Mouse (Mus musculus): Measurements from ENCODE around the gene Bsn.

Gene Bsn

DNA sequence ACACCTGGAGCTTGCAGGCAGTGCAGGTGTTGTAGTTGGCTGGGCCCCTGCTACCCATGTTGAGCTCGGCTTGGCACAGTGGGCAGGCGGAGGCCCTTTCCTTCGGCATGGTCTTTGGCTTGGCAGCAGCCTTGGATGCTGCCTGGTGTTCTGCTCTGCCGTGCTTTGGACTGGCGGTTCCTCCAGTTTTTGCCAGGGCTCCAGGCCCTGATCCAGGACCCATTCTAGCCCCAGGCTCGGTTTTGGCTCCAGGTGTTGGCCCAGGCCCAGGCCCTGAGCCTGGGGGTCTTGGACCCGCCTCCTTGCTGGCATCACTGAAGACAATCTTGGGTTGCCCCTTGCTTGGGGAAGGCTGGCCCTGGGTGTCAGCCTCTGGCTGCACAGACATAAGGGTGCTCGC is 64.5 kb downstream of the Bsn start:
- DNase-seq (ENCODE audit: low spot score in 2 of 2) = no peak

DNA sequence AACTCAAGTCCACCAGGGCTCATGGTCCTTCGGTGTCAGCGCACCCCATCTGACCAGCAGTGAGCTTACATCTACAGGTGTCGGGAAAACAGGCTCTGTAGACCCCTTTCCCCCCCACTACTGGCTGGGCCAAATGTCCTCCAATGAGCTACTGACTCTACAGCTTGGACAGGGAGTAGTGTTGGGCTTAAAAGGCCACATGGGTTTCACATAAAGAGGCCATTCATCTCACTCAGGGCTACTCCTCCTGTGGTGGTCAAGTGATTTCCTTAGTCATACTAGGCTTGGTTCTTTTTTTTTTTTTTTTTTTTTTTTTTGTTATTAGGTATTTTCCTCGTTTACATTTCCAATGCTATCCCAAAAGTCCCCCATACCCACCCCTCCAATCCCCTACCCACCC is 66.3 kb downstream of the Bsn start:
- DNase-seq (ENCODE audit: low spot score in 2 of 2) = no peak

DNA sequence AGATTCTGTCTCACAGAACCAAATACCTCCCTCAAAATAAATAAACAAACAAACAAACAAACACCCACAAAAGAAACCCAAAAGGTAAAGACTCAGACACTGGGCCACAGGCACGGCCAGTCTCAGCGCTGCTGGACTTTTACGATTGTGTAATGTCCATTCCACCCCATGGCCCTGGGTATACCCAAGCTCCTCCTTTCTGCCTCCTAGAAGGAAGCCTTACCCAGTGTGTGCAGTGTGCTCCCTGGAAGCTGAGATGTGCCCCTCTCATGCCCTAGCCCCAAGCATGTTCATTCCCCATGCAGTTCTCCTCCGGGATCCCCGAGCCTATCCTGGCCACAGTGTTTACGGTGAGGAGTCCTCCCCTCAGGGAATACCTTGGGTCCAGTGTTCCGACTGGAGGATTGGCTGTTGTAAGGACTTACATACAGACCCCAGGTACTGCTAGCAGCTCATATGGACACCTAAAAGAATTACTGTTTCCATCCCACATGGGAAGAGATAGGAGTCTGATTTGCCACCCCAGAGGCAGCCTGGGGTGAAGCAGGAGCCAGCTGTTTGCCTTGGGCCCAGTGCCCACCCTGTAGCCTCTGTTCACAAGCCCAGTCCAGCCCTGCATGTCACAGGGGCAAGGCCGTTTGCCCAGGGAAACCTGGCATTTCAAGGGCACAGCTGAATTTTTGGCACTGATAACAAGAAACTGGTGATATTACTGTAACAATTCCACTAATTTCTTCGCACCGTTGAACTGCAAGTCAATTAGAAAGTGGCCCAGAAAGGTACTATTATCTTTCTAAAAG is 68.8 kb downstream of the Bsn start:
- no peak for DNase-seq (ENCODE audit: low spot score in 2 of 2)

DNA sequence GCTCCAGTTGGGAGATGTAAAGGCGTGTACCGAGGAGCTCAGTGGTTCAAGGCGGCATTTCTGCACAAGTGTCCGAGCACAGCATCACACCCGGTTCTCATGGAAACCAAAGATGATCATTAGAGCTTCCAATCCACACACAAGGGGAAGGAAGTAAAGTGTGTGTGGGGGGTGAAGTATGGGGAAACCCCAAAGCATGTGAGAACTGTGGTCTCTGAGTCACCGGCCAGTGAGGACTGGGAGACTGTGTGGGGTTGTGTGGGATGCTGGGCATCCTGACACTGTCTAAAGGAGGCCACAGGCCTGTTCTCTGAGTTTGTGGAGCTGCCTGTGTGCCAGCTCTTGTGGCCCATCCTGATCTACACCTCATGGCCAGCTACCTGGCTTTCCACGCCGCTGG is 69.5 kb downstream of the Bsn start:
- no peak for DNase-seq (ENCODE audit: low spot score in 2 of 2)

DNA sequence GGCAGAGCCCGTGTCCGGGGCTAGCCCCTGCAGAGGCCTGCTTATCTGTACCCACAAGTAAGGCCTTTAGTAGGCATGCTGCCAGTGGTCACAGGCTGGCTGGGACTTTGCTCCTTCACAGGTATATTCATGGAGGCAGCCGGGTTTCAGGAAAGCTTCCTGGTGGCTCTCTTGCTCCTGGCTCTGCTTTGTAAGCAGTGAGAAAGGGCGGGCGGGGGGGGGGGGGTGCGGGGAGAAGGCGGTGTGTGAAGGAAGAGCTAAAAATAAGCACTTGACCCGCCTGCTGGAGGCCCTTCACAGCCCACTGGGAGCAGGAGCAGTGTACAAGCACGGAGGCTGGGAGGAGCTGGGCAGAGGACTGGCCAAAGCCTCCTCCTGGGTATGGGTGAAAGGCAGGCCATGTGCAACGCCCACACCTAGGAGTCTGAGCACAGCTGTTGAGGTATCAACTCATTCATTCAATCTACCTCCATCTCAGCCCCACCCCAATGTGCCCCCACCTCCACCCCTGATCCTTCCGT is 70.2 kb downstream of the Bsn start:
- no peak for DNase-seq (ENCODE audit: low spot score in 2 of 2)

DNA sequence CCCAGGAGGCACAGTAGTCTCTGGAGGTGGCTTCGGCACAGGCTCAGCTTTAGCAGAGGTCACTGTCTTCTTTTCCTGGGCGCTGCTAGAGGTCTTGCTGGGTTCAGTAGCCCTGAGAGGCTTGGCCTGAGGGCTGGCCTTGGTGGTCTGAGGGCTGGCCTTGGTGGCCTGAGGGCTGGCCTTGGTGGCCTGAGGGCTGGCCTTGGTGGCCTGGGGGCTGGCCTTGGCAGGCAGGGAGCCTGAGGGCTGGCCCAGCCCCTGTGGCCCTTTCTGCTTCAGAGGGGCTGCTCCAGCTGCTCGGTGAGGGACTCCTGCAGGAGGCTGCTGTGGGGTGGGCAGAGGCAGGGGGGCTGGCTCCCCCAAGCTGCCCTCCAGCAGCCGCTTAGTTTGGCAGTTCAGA is 73.0 kb downstream of the Bsn start:
- DNase-seq (ENCODE audit: low spot score in 2 of 2) = no peak

DNA sequence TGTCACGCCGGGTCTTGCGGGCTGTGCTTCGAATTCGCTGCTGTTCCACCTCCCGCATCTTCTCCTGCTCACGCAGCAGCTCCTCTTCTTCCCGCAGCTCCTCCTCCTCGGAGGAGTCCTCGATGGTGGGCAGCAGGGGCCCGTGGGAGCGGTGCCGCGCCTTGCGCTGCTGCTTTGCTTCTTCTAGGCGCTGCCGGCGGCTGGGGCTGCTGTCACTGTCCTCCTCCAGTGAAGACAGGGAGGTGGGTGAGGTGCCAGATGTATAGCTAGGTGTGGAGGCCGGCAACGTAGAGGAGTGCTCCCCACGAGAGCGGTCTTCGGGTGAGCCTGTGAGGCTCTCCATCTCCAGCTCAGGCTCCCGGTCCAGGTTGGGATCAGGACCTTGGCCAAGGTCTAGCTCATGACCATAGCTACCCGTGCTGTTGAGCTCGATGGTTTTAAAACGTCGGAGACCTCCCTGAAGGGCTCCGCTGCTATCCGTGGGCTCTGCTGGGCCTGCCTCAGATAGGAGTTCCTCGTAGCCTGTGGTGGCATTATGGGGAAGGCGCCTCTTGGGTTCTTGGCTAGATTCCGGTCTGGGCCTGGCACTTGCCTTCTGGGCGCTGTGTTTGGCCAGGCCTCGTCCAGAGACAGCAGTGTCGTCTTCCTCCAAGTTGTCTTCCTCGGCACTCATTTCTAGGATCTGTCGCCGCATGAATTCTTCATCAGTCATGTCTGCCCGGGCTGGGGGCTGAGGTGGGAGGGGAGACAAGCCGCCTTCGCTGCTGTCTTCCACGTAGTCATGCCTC is 74.7 kb downstream of the Bsn start:
- no peak for DNase-seq (ENCODE audit: low spot score in 2 of 2)

DNA sequence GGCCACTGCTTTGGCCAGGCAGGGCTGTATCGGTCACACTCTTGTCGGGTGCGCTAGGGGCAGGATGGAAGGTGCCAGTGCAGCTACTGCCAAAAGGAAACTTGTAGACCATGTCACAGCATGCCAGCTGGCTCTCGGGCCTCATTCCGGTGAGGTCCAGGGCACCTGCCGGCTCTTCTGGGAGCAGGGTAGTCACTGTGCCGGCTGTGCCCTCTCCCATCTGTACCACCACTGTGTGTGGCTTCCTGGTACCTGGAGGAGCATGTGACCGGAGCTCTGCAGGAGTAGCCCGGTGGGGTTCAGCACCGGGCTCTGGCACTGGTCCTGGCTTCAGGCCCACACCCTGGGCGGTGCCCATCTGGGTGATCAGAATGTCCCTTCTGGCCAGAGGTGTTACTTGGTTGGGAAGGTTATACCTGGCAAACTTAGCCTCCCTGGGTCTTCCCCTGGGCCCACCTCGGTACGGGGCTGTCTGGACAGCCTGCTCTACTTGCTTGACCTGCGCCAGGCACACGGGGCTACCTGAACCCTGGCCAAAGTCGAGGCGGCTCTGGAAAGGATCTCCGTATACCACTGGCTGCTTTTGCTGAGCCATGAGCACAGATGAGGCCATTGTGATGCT is 77.4 kb downstream of the Bsn start:
- DNase-seq (ENCODE audit: low spot score in 2 of 2) = no peak

DNA sequence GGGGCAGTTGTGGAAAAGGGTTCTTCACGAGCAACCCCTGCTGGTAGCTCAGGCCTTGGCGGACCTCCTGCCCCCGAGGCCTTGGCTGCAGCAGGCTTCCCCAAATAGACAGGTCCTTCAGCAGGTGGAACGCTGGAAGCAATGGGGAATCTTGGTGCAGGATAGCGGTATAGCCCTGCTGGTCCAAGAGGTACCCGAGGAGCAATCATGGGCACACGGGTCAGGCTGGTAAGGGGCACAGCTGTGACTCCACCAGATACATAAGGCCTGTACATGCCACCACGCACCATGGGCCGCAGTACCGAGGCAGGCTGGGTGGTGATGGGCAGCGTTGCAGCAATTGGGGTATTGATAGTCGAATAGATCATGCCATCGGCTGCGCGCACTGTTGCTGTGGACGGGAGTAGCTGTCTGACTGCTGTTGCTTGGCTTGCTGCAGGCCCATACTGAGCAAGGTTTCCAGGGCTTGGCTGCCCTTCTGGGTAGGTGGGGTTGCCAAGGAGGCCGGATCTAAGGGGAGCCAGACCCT is 78.5 kb downstream of the Bsn start:
- no peak for DNase-seq (ENCODE audit: low spot score in 2 of 2)

DNA sequence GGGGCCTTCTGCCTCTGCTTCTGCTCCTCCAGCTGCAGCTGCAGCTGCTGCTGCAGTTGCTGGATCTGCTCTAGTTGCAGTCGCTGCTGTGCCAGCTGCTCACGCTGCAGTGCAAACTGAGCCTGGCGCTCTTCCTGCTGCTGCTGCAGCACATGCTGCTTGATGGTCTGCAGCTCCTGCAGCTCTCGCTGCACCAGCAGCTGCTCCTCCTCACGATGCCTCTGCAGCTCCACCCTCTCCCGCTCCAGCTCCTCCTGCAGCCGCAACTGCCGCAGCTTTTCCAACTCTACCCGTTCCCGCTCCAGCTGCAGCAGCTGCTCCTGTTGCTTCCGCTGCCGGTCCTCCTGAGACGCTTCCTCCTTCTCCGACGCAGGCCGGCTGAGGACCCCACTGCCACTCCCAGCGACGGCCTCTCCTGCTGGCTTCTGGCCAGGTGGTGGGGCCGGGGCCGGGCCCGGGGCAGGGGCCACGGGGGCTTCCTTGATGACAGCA is 79.0 kb downstream of the Bsn start:
- DNase-seq (ENCODE audit: low spot score in 2 of 2) = no peak

DNA sequence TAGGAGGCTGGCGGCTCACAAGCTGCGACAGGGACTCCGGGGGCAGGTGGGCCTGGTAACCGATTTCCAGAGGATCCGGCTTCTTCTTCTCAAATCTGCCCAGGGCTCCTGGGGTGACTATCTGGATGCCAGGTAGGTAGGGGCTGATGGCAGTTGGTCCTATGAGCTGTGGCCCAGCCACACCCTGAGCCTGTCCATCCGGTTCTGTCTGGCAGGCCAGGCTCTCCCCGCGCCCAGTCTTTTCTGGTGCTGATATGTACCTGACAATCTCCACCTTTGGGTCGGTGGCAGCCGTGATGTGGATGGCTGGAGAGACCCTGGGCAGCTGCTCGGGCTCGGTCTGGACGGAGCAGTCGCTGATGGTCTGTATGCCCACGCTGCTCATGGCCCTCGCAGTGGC is 80.0 kb downstream of the Bsn start:
- DNase-seq (ENCODE audit: low spot score in 2 of 2) = no peak

DNA sequence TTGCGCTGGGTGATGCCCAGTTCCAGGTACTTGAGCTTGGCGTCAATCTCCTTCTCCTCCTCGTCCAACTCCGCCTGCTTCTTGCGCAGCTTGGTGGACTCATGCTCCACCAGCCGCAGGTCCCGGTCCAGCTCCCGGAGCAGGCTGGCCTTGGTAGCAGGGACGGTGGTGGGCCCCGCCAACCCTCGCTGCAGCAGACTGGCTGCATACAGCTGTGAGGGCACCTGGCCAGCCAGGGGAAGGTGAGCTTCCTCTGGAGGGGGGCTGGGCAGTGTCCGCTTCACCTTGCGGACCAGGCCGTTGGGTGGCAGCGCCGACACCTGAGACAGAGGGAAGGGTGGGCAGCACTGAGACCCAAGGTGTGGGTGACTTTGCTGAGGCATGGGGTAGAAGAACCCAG is 82.3 kb downstream of the Bsn start:
- no peak for DNase-seq (ENCODE audit: low spot score in 2 of 2)

DNA sequence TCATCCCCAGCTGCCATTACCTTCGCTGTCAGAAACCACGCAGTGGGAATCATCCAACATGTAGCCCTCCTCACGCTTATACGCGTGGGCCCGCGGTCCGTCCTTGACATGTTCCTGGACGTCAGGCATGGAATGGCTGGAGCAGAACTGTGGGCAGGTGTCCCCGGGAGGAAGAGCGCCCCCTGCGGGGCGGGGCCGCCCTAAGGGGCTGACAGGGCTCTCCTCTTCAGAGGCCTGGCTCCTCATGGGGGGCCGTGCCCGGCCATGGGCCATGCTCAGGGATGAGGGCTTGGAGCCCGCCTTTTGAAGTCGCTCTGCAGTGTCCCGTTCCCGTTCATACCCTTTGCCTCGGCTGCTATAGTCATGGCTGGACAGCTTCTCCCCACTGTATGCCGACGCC is 84.1 kb downstream of the Bsn start:
- no peak for DNase-seq (ENCODE audit: low spot score in 2 of 2)

DNA sequence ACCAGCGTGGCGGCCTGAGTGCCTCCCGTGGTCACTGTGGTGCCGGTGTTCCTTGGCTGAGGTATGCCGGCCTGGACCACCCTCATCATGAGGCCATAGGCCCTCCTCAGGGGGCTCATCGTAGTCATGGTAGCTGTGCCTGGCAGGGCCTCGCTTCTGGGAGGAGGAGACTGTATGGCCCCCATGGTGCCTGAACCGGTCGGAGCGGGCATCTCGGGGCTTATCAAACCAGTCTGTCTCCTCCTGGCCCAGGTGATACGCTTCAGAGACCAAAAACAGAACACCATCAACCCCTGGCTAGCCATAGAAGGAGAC is 84.7 kb downstream of the Bsn start:
- DNase-seq (ENCODE audit: low spot score in 2 of 2) = no peak

DNA sequence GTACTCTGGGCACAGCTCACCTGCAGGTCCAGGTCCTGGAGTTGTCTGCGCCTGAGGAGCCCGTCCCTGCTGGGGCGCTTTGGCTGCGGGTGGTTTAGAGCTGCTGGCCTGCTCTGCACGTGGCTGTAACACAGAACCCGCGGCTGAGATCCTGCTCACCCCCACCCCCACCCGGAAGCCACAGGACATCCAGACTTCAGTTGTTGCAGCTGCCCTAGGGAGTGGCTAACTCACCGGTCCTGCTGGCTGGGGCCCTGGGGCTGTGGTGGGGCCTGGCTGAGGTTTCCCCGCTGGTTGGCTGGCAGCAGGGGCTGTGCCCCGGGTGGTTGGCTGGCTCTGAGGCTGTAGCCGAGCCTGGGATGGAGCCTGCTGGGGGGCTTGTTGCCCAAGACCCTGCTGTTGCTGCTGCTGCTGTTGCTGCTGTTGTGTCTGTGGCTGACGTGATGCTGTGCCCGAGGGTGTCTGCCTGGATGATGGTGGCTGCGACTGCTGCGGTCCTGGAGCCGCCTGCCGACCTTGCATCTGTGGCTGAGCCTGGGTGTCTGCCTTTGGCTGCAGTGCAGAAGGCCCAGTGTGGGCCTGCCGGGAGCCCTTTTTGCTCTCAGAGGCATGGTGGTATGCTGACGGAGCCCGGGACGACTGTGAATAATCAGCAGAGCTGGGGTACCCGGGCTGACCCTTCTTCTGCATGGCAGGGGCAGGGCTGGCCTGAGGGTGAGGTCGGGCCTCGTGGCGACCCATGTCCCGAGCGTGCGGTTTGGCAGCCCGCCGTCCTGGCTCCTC is 85.2 kb downstream of the Bsn start:
- no peak for DNase-seq (ENCODE audit: low spot score in 2 of 2)

DNA sequence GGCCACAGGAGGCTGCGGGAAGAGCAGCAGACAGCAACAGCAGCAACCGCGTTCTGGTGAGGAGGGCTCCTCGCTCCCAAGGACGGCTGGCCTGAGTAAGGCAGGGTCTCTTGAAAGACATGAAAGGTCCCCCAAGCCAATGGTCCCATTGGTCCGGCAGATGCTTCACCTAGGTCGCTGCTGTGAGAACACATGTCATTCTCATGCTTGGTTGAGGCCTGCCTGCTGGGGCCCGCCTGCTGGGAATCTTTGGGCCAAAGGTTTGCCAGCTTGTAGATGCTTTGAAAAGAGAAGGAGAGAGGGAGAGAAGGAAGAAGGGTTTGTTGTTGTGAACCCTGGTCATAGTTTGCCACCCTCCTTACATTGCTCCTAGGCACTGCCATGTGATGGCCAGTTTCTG is 90.6 kb downstream of the Bsn start:
- no peak for DNase-seq (ENCODE audit: low spot score in 2 of 2)

DNA sequence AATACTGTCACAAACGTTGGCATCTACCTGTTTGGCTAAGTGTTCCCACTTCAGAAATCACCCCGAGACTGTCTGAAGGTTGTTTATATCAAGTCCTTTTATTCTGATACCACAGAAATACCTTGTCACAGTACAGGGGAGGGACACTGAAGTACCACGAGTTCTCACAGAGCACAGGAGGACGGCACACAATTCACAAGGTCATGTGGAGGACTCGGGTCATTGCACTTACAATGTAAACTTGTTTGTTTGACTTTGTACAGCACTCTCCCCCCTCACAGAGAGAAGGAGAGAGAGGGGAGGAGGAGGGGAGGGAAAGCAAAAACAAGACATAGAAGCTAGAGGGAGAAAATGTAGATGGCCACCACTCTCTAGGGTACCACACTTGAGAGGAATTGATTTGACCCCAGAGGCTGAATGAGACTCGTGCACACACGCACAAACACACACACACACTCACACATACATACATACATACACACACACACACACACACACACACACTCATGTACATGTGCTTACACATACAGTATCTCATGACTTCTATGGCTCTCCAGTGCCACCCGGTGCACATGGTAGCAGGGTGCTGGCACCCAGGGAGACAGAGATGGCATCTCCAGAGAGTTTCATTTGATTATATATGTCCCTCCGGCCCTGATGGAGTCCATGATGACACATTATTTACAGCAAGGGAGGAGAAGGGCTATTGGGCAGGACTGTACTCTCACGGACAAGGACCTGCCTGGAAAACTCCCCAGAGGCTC is 94.1 kb downstream of the Bsn start:
- DNase-seq (ENCODE audit: low spot score in 2 of 2) = no peak

DNA sequence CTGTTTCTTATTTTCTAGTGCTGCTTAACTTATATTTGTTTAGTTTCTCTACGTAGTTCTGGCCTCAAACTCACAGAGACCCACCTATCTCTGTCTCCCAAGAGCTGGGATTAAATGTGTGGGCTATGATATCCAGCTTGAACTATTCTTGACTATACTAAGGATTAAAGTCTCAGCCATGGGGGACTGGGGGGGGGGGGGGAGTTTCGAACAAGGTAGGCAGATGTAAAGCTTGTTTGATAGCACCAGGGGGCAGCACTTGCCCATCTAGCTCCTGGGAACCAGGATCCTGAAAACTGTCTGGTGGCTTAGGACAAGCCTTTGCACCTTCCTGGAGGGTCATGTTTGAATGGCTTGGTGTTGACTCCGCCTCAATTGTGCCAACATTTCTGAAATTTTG is 94.7 kb downstream of the Bsn start:
- DNase-seq (ENCODE audit: low spot score in 2 of 2) = peak in 1 of 2 experiments; percentile 68

DNA sequence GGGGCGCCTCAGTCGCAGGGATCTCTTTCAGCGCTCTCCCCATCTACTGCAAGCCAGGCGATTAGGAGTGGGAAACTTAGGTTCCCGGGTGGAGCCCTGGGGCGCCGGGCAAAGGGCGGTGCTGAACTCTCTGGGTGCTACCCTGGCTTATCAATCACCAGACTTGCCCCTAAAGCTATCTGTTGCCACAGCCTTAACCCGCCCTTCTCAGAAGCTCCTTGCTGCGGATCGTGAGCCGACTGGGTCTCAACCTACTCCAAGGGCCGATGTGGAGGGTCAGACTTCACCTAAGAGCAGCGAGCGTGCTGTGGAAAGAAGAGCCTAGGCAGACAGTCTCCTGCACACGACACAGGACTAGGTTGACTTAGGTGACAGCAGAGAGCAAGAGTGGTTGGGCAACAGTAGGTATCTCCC is 95.2 kb downstream of the Bsn start:
- no peak for DNase-seq (ENCODE audit: low spot score in 2 of 2)

DNA sequence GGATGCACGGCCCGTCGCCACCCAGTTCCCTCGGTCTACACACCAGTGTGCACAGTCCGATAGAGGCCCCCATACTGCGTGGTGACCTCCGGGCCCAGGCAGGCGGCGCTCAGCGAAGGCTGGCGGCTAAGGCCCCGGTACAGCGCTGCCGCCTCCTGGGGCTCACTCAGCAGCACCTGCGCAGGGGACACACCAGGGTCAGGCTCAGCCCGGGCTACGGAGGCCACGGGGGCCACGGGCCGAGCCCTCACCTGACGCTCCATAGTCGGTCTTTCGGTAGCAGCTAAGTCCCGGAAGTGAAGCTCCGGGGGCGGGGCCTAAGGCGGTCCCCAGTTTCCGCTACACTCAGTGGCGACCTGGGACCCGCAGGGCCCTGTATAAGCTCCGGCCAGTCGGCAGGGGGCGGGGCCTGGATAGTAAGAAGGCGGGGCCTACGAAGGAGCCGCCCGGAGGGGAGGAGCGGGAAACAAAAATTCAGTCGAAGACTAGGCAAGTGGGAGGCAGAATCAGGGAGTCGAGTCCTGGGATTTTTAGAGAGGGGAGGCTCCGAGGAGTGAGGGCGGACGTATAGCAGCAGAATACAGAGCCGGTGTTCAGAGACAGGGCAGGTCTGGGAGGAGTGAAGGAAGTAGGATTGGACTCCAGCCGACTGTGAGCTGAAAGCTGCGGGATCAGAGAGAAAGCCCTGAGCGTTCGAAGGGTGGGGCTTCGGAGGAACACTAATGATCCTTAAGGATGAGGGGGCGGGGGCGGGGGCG is 95.8 kb downstream of the Bsn start, which contains the start of gene Apeh:
Gene Apeh, minus strand, starts transcription at position 423 of the 758 bp plus-strand sequence.
- peak; percentile 92 to 95 for DNase-seq (ENCODE audit: low spot score in 2 of 2)
